Mouse (Mus musculus): ENCODE results near the gene Ssh2.

DNA sequence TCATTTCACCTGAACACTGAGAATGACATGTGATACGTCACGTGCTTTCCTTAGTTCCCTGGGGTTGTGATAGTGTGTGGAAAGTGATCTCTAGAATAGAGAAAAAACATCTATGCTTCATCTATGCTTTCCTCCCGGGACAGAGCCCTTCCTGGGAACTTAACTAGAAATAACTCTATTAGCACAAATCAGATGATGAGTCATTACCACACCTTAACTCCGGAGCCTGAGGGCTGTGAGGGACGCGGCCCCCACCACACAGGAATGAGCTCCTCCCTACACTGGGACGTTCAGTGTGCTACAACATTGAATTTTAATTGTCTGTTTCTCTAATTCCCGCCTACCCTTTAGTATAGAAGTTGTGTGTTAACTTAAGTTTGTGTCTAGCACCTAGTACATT is 224.9 kb downstream of the Ssh2 start:
- TF ChIP-seq POLR2A (IDR thresholded peaks at IDR 0.05; ENCODE audit: insufficient read depth, low read depth, low read length) (no peak), CTCF (IDR thresholded peaks at IDR 0.05; ENCODE audit: insufficient read depth, low read depth, low read length) (no peak)
